ENCODE assay signal across 9 mouse cellular contexts in genomic region chr7:16995345-16995744, GRCm38 (mm10). TPM values are rescaled to one million over a fixed set of nuclear protein-coding genes. Genes with fewer than 3 reads are reported as not detected.
DNase-seq lines count a peak whose midpoint lies in the region; ATAC-seq and TF ChIP-seq lines count a peak whose summit lies in the region.
"Had no signal": no experiment of that assay in that cellular context is flagged by ENCODE, and none has a peak within 500 bp of the region (broad histone marks: within the 10 kb centered on the region; RNA-seq: fewer than 3 reads in every experiment).

No protein-coding gene starts in this region.

- no peak for TF ChIP-seq CTCF in lung, adult 2 months (IDR thresholded peaks at IDR 0.05; ENCODE audit: insufficient read depth, low read length)

- H3K9me3 ChIP-seq in lung, embryonic 15.5 days: no peaks in the 10 kb centered on the region
- H3K9me3 ChIP-seq in forebrain, embryonic 15.5 days: no peaks in the 10 kb centered on the region
- no peaks in the 10 kb centered on the region for H3K9me3 ChIP-seq in limb, embryonic 13.5 days
- H3K9me3 ChIP-seq in neural tube, embryonic 14.5 days (ENCODE audit: control insufficient read depth, low read length): no peaks in the 10 kb centered on the region

- no peak for ATAC-seq in lung, embryonic 15.5 days (ENCODE audit: borderline replicate concordance, extremely low read depth, low FRiP score, low TSS enrichment)
- no peak for ATAC-seq in forebrain, embryonic 15.5 days (replicated peaks)
- no peak for ATAC-seq in limb, embryonic 13.5 days (ENCODE audit: low FRiP score, low read depth)
- ATAC-seq in neural tube, embryonic 14.5 days (ENCODE audit: low read depth): no peak
- ATAC-seq in erythroid progenitor cell, adult 5-6 weeks (replicated peaks; ENCODE audit: low FRiP score, poor library complexity, severe bottlenecking): no peak

- H3K27ac ChIP-seq in lung, embryonic 15.5 days: no peak overlapping the region
- H3K27ac ChIP-seq in forebrain, embryonic 15.5 days (replicated peaks): 0 out of 2 replicates have a peak overlapping the region, but pooled peaks have one; percentile 19
- H3K27ac ChIP-seq in limb, embryonic 13.5 days: no peak overlapping the region; the same call in 1 of the 2 replicates
- H3K27ac ChIP-seq in neural tube, embryonic 14.5 days (ENCODE audit: low read depth, low read length): no peak overlapping the region

- H3K36me3 ChIP-seq in lung, embryonic 15.5 days: peaks cover 37% of the 10 kb centered on the region
- H3K36me3 ChIP-seq in forebrain, embryonic 15.5 days: no peaks in the 10 kb centered on the region
- H3K36me3 ChIP-seq in limb, embryonic 13.5 days: peaks cover 48% of the 10 kb centered on the region
- H3K36me3 ChIP-seq in neural tube, embryonic 14.5 days (ENCODE audit: control insufficient read depth, insufficient read depth, low read length): no peaks in the 10 kb centered on the region

- 71% methylated on average over 4 of the region's 4 CpGs for WGBS in lung, embryonic 15.5 days
- WGBS in lung, adult 2 months: 60% methylated on average over 4 of the region's 4 CpGs
- WGBS in forebrain, embryonic 15.5 days: 84% methylated on average over 4 of the region's 4 CpGs
- 90% methylated on average over 4 of the region's 4 CpGs for WGBS in limb, embryonic 13.5 days
- 92% methylated on average over 4 of the region's 4 CpGs for WGBS in neural tube, embryonic 14.5 days

- DNase-seq in lung, adult 2 months: no peak
- DNase-seq in ovary, postnatal 10 days (ENCODE audit: low spot score): no peak
- DNase-seq in right cerebral cortex, postnatal 25 days: no peak

- TF ChIP-seq POLR2A in lung, adult 2 months (IDR thresholded peaks at IDR 0.05; ENCODE audit: borderline replicate concordance, extremely low read depth, low read depth, low read length): no peak

- H3K4me3 ChIP-seq in lung, embryonic 15.5 days: peak overlapping the region; percentile 72
- H3K4me3 ChIP-seq in lung, adult 2 months (replicated peaks; ENCODE audit: extremely low read depth, low read depth, low read length): no peak overlapping the region
- H3K4me3 ChIP-seq in forebrain, embryonic 15.5 days: peak overlapping the region; percentile 41; the same call in 1 of the 2 replicates
- H3K4me3 ChIP-seq in limb, embryonic 13.5 days: peak overlapping the region; percentile 77
- 0 out of 2 replicates have a peak overlapping the region, but pooled peaks have one; percentile 32 for H3K4me3 ChIP-seq in neural tube, embryonic 14.5 days (ENCODE audit: low read depth, low read length)

- peaks cover 66% of the 10 kb centered on the region for H3K4me1 ChIP-seq in lung, embryonic 15.5 days
- H3K4me1 ChIP-seq in lung, adult 2 months (ENCODE audit: control insufficient read depth, insufficient read depth, low read length): 0 out of 2 replicates have a peak, but pooled peaks cover 2% of the 10 kb centered on the region
- peaks cover 38% of the 10 kb centered on the region for H3K4me1 ChIP-seq in forebrain, embryonic 15.5 days
- H3K4me1 ChIP-seq in limb, embryonic 13.5 days: peaks cover 71% of the 10 kb centered on the region
- H3K4me1 ChIP-seq in neural tube, embryonic 14.5 days (ENCODE audit: control insufficient read depth, insufficient read depth, low read length): peaks cover 5% of the 10 kb centered on the region; the same call in 1 of the 2 replicates

- no peaks in the 10 kb centered on the region for H3K27me3 ChIP-seq in lung, embryonic 15.5 days
- H3K27me3 ChIP-seq in forebrain, embryonic 15.5 days: no peaks in the 10 kb centered on the region
- no peaks in the 10 kb centered on the region for H3K27me3 ChIP-seq in limb, embryonic 13.5 days
- no peaks in the 10 kb centered on the region for H3K27me3 ChIP-seq in neural tube, embryonic 14.5 days (ENCODE audit: control insufficient read depth, insufficient read depth, low read length)

- H3K4me2 ChIP-seq in lung, embryonic 15.5 days: peak overlapping the region; percentile 78
- peak overlapping the region; percentile 48 for H3K4me2 ChIP-seq in forebrain, embryonic 15.5 days (replicated peaks)
- H3K4me2 ChIP-seq in limb, embryonic 13.5 days (replicated peaks): peak overlapping the region; percentile 88
- peak overlapping the region; percentile 43; the same call in 1 of the 2 replicates for H3K4me2 ChIP-seq in neural tube, embryonic 14.5 days (ENCODE audit: low read depth, low read length)

- H3K9ac ChIP-seq in lung, embryonic 15.5 days: peak overlapping the region; percentile 82
- H3K9ac ChIP-seq in forebrain, embryonic 15.5 days (replicated peaks): no peak overlapping the region
- H3K9ac ChIP-seq in limb, embryonic 13.5 days: peak overlapping the region; percentile 90
- no peak overlapping the region; the same call in 1 of the 2 replicates for H3K9ac ChIP-seq in neural tube, embryonic 14.5 days (replicated peaks; ENCODE audit: low read depth, low read length)

RNA-seq across cellular contexts. Expression of gene Ccdc8, which starts 2.8 kb away (rescaled TPM):
- polyA plus RNA-seq in lung, embryonic 15.5 days (2015; fragmentation: Nextera tagmentation; extraction: Ambion mirVana): 34.9 and 35.9 TPM in 2 replicates
- polyA plus RNA-seq in lung, adult 2 months (2012; rRNA removed): 4.1 and 5.2 TPM in 2 replicates
- 6.8 and 7.0 TPM in 2 replicates for polyA plus RNA-seq in forebrain, embryonic 15.5 days (2015; fragmentation: Nextera tagmentation; extraction: Ambion mirVana)
- polyA plus RNA-seq in limb, embryonic 13.5 days (2015; fragmentation: Nextera tagmentation; extraction: Ambion mirVana): 33.0 and 33.1 TPM in 2 replicates
- 2.3 and 5.6 TPM in 2 replicates for polyA plus RNA-seq in neural tube, embryonic 14.5 days (2014; fragmentation: Nextera tagmentation; extraction: Ambion mirVana)
- total RNA-seq in erythroid progenitor cell, adult 5-6 weeks (2015; ENCODE audit: low replicate concordance): not detected in 2 replicates
- not detected in 2 replicates for total RNA-seq in erythroid progenitor cell, adult 5-6 weeks (2017; ENCODE audit: low replicate concordance)

RNA-seq across cellular contexts. Expression of gene Gm42372, which starts 12.5 kb away (rescaled TPM):
- 0.16 and 0.17 TPM in 2 replicates for polyA plus RNA-seq in lung, embryonic 15.5 days (2015; fragmentation: Nextera tagmentation; extraction: Ambion mirVana)
- 0.03 and 0.04 TPM in 2 replicates for polyA plus RNA-seq in lung, adult 2 months (2012; rRNA removed)
- polyA plus RNA-seq in forebrain, embryonic 15.5 days (2015; fragmentation: Nextera tagmentation; extraction: Ambion mirVana): 3.7 and 4.3 TPM in 2 replicates
- polyA plus RNA-seq in limb, embryonic 13.5 days (2015; fragmentation: Nextera tagmentation; extraction: Ambion mirVana): 0.27 and 0.31 TPM in 2 replicates
- 7.4 and 10.1 TPM in 2 replicates for polyA plus RNA-seq in neural tube, embryonic 14.5 days (2014; fragmentation: Nextera tagmentation; extraction: Ambion mirVana)
- 0.72 TPM in 1 of 2 replicates, not detected in the other for total RNA-seq in erythroid progenitor cell, adult 5-6 weeks (2015; ENCODE audit: low replicate concordance)
- 0.13 and 0.53 TPM in 2 replicates for total RNA-seq in erythroid progenitor cell, adult 5-6 weeks (2017; ENCODE audit: low replicate concordance)

RNA-seq across cellular contexts. Expression of gene Ppp5c, which starts 32.4 kb away (rescaled TPM):
- 107 and 110 TPM in 2 replicates for polyA plus RNA-seq in lung, embryonic 15.5 days (2015; fragmentation: Nextera tagmentation; extraction: Ambion mirVana)
- polyA plus RNA-seq in lung, adult 2 months (2012; rRNA removed): 141 and 153 TPM in 2 replicates
- polyA plus RNA-seq in forebrain, embryonic 15.5 days (2015; fragmentation: Nextera tagmentation; extraction: Ambion mirVana): 103 and 111 TPM in 2 replicates
- 115 and 118 TPM in 2 replicates for polyA plus RNA-seq in limb, embryonic 13.5 days (2015; fragmentation: Nextera tagmentation; extraction: Ambion mirVana)
- polyA plus RNA-seq in neural tube, embryonic 14.5 days (2014; fragmentation: Nextera tagmentation; extraction: Ambion mirVana): 121 TPM in 2 replicates
- 22.6 and 26.3 TPM in 2 replicates for total RNA-seq in erythroid progenitor cell, adult 5-6 weeks (2015; ENCODE audit: low replicate concordance)
- 20.7 and 20.9 TPM in 2 replicates for total RNA-seq in erythroid progenitor cell, adult 5-6 weeks (2017; ENCODE audit: low replicate concordance)

RNA-seq across cellular contexts. Expression of gene Pnmal1, which starts 35.9 kb away (rescaled TPM):
- polyA plus RNA-seq in lung, embryonic 15.5 days (2015; fragmentation: Nextera tagmentation; extraction: Ambion mirVana): 0.11 and 0.36 TPM in 2 replicates
- not detected in 2 replicates for polyA plus RNA-seq in lung, adult 2 months (2012; rRNA removed)
- 47.9 and 53.1 TPM in 2 replicates for polyA plus RNA-seq in forebrain, embryonic 15.5 days (2015; fragmentation: Nextera tagmentation; extraction: Ambion mirVana)
- polyA plus RNA-seq in limb, embryonic 13.5 days (2015; fragmentation: Nextera tagmentation; extraction: Ambion mirVana): 1.00 and 1.0 TPM in 2 replicates
- 60.1 and 60.7 TPM in 2 replicates for polyA plus RNA-seq in neural tube, embryonic 14.5 days (2014; fragmentation: Nextera tagmentation; extraction: Ambion mirVana)
- total RNA-seq in erythroid progenitor cell, adult 5-6 weeks (2015; ENCODE audit: low replicate concordance): not detected in 2 replicates
- not detected in 2 replicates for total RNA-seq in erythroid progenitor cell, adult 5-6 weeks (2017; ENCODE audit: low replicate concordance)
- total RNA-seq: monocyte, adult 5-6 weeks had no signal

RNA-seq across cellular contexts. Expression of gene Pnmal2, which starts 50.9 kb away (rescaled TPM):
- 6.2 and 6.6 TPM in 2 replicates for polyA plus RNA-seq in lung, embryonic 15.5 days (2015; fragmentation: Nextera tagmentation; extraction: Ambion mirVana)
- 2.0 and 3.2 TPM in 2 replicates for polyA plus RNA-seq in lung, adult 2 months (2012; rRNA removed)
- polyA plus RNA-seq in forebrain, embryonic 15.5 days (2015; fragmentation: Nextera tagmentation; extraction: Ambion mirVana): 87.4 and 102 TPM in 2 replicates
- 22.7 and 23.4 TPM in 2 replicates for polyA plus RNA-seq in limb, embryonic 13.5 days (2015; fragmentation: Nextera tagmentation; extraction: Ambion mirVana)
- polyA plus RNA-seq in neural tube, embryonic 14.5 days (2014; fragmentation: Nextera tagmentation; extraction: Ambion mirVana): 68.1 and 92.1 TPM in 2 replicates
- not detected in 2 replicates for total RNA-seq in erythroid progenitor cell, adult 5-6 weeks (2015; ENCODE audit: low replicate concordance)
- total RNA-seq in erythroid progenitor cell, adult 5-6 weeks (2017; ENCODE audit: low replicate concordance): not detected in 2 replicates
- total RNA-seq: monocyte, adult 5-6 weeks had no signal

Comparison
In these comparisons a context has a peak if more than half of its experiments do, and no peak if none do; other contexts are left out.
1. H3K9ac ChIP-seq: peak in lung, embryonic 15.5 days (single experiment) and limb, embryonic 13.5 days (single experiment); none in forebrain, embryonic 15.5 days (single experiment) and neural tube, embryonic 14.5 days (single experiment).
2. Peak in every context shown above with its lines, with median percentiles within 50 percentile points of each other: H3K4me2 ChIP-seq.